Mouse (Mus musculus) regulatory T cell (primary cell): Measurements from ENCODE around the gene Safb2.

Experiments
- in situ Hi-C: fragments of 300-600 bp; cut with MboI, MseI; formaldehyde crosslinking; loops from one replicate; pipeline ENCODE4 v1.15.1; 2025; ENCODE audit warnings: high pct_unique_total_duplicates

Safb2 gene

DNA sequence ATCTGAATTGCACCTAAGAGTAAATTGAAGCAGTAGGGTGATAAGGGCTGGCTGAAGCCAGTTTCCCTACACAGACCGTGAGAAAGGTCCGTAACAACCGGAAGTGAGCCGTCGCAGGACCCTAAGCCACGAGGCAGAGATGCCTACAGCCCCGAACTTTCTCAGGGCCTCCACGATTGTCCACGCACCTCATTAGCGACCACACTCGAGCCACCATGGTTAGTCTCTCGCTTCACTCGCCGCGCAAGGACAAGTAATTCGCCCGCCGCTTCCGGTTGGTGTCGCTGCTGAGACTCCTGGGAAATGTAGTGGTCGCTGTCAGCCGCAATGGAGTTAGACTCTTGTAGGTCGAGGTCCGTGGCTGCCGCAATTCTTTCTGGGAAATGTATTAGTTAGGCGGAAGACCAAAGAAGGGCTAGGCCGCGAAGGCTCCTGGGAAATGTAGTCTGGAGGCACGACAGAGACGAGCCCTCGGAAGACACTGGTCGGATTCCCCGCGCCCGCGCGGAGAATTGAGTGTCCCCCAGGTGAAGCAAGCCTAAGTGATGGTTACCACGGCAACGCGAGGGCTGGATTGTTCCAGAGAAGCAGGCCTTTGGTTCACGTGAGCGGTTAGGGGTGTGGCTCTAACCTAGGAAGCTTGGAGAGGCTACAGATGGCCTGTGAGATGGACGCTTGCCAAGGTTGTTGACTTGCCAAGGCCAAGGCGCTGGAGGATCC is 25.2 kb upstream of the Safb2 start, which contains the start of gene 2410015M20Rik:
Gene 2410015M20Rik, minus strand, starts transcription at position 320 of the 720 bp plus-strand sequence.
- in situ Hi-C loops = no loop called here

DNA sequence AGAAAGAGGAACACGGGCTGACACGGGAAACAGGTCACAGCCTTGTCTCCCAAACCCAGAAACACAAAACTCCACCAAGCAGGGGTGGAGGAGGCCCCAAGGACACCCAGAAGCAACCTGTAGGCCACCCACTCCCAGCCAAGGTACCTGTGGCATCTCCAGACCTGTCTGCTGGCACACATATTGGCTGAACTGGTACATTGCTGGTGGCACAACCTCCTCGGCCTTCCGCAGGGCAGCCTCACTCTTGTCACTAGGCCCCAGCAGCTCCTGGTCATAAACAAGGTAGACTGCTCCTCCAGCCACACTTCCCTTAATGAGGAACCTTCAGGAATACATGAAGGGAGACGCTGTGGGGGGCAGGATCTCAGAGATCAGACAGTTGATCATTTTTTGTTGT is 24.3 kb upstream of the Safb2 start:
- in situ Hi-C loops = no loop called here

GRCm38 (mm10) chr17:56607521-56608062 is 23.2 kb upstream of the Safb2 start:
- in situ Hi-C loops = no loop called here

DNA sequence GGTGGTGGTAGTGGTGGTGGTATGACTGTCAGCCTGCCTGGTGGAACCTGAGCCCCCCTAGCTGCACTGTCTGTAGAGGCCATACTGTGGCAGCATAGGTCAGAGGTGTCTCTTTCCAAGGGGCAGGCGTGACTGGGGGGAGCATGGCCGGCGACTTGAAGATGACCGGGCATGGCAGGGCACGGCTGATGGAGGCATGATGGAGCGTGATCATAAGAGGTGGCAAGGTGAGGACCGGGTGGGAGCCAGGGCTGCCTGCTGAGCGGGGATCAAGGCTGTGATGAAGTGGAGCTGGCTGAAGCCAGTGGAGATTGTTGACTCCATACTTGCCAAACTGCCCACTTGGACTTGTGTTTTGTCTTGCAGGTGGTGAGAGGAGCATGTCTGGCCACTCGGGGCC is 21.0 kb upstream of the Safb2 start:
- in situ Hi-C loops = no loop called here

DNA sequence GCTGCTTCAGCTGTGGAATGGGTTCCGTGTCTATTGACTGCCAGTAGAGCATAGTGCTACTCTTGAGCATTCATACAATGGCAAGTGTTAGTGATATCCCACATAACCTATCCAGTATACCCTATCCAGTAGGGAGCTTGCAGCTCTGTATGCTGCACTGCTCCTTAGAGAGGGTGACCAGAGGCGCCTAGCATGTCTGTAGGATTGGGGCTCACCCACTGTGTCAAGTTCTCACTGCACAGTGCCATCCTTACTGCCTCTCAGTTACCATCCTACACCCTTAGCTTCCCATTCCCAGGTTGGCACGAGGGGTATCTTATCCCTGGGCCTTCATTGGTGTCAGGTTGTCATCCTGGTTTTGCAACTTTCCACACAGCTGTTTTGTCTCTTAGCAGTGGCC is 20.0 kb upstream of the Safb2 start:
- in situ Hi-C loops = no loop called here

GRCm38 (mm10) chr17:56604070-56604380 is 19.6 kb upstream of the Safb2 start:
- in situ Hi-C loops = no loop called here

- in situ Hi-C loops = no loop called here
Measured at GRCm38 (mm10) chr17:56603186-56604069, 19.0 kb upstream of the Safb2 start.

- in situ Hi-C loops = no loop called here
Measured at GRCm38 (mm10) chr17:56593527-56594271, 9.3 kb upstream of the Safb2 start.

DNA sequence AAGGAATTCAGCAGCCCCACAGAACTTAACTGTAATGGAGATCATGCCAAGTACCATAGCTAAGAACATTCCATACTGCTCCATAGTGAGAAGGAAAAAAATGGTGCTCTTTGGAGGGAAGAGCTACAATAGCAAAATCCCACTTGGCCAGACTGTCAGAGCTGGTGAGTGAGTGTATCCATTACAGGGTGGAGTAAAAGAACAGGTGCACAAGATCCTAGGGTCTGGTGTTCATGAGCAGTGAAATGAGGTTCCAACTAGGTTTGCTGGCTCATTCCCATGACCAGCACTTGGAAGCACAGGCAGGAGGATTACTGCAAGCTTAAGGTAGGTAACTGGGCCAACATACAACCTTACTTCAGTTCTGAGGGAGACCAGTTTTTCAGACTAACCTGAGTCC is 8.2 kb upstream of the Safb2 start:
- in situ Hi-C loops = no loop called here

- in situ Hi-C loops = loop anchor here (10.0 kb wide), 1 partner anchor 544 kb away; the partner anchor contains the start of gene Chaf1a
Measured at GRCm38 (mm10) chr17:56588921-56589320, 4.5 kb upstream of the Safb2 start.

- in situ Hi-C loops = loop anchor here (10.0 kb wide), 1 partner anchor 543 kb away; the partner anchor contains the start of gene Chaf1a
Measured at GRCm38 (mm10) chr17:56587773-56588172, 3.4 kb upstream of the Safb2 start.

DNA sequence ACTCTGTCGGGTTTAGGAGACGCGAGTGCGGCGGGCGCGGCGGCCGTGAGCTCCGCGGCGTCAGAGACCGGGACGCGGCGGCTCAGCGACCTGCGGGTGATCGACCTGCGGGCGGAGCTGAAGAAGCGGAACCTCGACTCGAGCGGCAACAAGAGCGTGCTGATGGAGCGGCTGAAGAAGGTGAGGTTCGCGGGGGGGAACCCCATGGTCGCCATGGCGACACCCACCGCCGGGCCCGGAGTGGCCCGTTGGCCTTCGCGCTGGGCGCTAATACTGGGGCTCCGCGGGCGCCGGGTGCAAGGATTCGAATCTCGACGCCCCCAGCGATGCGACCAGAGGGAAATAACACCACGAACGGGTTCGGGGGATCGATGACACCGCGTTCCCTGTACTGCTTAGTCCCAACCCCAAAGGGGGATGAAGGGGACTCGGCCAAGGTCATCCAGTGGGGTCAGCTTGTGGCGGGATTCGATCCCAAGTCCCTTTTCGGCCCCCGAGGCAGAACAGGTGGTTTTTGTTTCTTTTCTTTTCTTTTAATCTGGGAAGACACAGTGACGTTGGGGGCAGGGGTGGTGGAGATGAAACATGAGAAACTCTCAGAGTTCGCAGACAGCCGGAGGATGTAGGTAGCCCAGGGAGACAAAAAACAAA is 911 bp upstream of the Safb2 start:
- in situ Hi-C loops = loop anchor here (10.0 kb wide), 1 partner anchor 540 kb away; the partner anchor contains the start of gene Chaf1a

- in situ Hi-C loops = loop anchor here (10.0 kb wide), 1 partner anchor 539 kb away; the partner anchor contains the start of gene Chaf1a
Measured at GRCm38 (mm10) chr17:56583611-56584256, 651 bp downstream of the Safb2 start.

DNA sequence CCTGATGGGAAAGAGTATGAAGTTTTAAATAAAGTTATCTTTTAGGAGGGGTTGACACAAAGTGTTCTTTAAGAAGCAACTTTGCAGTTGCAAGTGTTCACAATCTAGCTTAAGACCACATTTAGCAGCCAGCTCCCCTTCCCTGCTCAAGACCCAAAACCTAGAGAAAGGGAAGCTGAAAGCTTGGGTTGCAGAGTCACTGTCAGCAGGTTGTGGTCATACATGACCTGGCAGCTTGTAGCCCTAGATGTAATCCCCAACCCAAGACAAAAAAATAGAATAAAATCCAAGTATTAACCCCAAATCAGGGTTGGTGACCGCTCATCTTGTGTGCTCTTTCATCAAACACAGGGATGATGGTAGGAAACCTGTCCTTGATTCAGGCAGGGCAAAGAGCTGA is 1.3 kb downstream of the Safb2 start:
- in situ Hi-C loops = loop anchor here (10.0 kb wide), 1 partner anchor 538 kb away; the partner anchor contains the start of gene Chaf1a

DNA sequence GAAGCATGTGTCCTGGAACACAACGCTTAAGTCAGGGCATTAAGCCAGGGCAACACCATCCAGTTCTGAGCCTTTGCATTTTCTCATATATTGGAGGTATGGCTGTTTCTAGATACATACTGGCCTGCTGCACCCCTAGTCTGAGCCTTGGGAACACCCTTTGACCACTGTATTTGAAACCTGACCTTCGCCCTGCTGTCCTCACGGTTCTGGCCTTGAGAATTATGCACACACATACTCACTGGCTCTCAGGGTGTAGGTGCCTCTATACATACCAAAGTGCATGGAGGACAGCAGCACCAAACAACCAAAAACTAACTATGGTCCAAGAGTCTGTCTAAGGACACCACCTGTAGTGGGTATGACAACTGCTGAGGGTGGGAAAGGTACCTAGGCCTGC is 11.4 kb downstream of the Safb2 start:
- in situ Hi-C loops = no loop called here

GRCm38 (mm10) chr17:56572154-56572553 is 12.2 kb downstream of the Safb2 start:
- in situ Hi-C loops = no loop called here

GRCm38 (mm10) chr17:56570287-56570686 is 14.1 kb downstream of the Safb2 start:
- in situ Hi-C loops = no loop called here

DNA sequence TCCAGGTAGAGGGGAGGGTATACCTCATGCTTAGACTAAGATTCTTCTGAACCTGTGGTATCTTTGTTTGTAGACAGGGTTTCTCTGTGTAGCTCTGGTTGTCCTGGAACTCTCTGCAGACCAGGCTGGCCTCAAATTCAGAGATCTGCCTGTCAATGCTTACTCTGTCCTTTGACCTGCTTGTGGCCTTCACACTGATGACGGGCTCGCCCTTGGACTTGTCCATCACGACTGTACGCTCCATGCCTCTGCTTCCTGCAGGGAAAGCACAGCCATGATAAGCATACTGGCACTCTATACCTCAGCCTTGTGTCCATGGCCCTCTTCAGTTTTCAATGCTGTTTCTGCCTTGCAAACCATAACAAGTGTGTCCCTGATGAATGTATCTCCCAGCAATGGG is 17.0 kb downstream of the Safb2 start:
- in situ Hi-C loops = no loop called here

GRCm38 (mm10) chr17:56566918-56567317 is 17.5 kb downstream of the Safb2 start:
- in situ Hi-C loops = no loop called here

GRCm38 (mm10) chr17:56566293-56566692 is 18.1 kb downstream of the Safb2 start:
- in situ Hi-C loops = no loop called here
